Mouse (Mus musculus): ENCODE results near the gene Fam189a2. TPM values are rescaled to one million over a fixed set of nuclear protein-coding genes. Genes with fewer than 3 reads are reported as not detected.

Fam189a2 gene
- polyA plus RNA-seq, 1 experiment from 2014 or later: 0.35 TPM

DNA sequence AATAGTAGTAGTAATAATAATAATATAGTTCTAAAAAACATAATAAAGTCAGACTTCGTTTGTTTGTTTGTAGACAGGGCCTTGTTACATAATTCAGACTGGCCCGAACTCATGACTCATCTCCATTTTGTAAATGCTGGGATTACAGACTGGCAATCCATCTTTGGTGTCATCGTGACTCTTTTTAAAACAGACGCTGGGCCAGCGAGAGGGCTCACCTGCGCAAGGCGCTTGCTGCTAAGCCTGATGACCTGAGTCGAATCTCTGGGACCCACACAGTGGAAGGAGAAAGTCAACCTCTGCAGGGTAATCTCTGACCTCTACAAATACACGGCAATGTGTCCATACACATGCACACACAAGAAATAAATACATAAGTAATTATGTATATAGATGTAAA lies 64.4 kb downstream of the Fam189a2 start:
- Histone ChIP-seq H3K36me3 (ENCODE audit: poor library complexity, severe bottlenecking) (no peaks in the 10 kb centered on the region), H3K27me3 (no peaks in the 10 kb centered on the region), H3K4me3 (no peak overlapping the region), H3K4me1 (peaks cover under 1% of the 10 kb centered on the region; the same call in 1 of the 2 replicates), H3K9ac (no peak overlapping the region), H3K9me3 (replicated peaks) (no peaks in the 10 kb centered on the region), H3K4me2 (no peak overlapping the region), H3K27ac (no peak overlapping the region)
- WGBS: 90% methylated on average over 9 of the region's 9 CpGs
- ATAC-seq: no peak

- H3K4me2 ChIP-seq: no peak overlapping the region
- peaks cover 18% of the 10 kb centered on the region for H3K4me1 ChIP-seq
- no peaks in the 10 kb centered on the region for H3K36me3 ChIP-seq (ENCODE audit: poor library complexity, severe bottlenecking)
- no peaks in the 10 kb centered on the region for H3K27me3 ChIP-seq
- ATAC-seq: no peak
- no peak overlapping the region for H3K4me3 ChIP-seq
- no peaks in the 10 kb centered on the region for H3K9me3 ChIP-seq (replicated peaks)
- H3K9ac ChIP-seq: no peak overlapping the region
- H3K27ac ChIP-seq: no peak overlapping the region
- WGBS: 69% methylated on average over 10 of the region's 10 CpGs
Measured at GRCm38 (mm10) chr19:23964401-23964910, 66.4 kb downstream of the Fam189a2 start.

- no peaks in the 10 kb centered on the region for H3K36me3 ChIP-seq (ENCODE audit: poor library complexity, severe bottlenecking)
- WGBS: under 1% methylated on average over 8 of the region's 8 CpGs
- no peak overlapping the region for H3K4me2 ChIP-seq
- peaks cover 26% of the 10 kb centered on the region for H3K4me1 ChIP-seq
- H3K27ac ChIP-seq: no peak overlapping the region
- no peaks in the 10 kb centered on the region for H3K9me3 ChIP-seq (replicated peaks)
- H3K27me3 ChIP-seq: no peaks in the 10 kb centered on the region
- ATAC-seq: peak; percentile 78
- no peak overlapping the region for H3K9ac ChIP-seq
- no peak overlapping the region for H3K4me3 ChIP-seq
Measured at GRCm38 (mm10) chr19:23961516-23961915, 69.3 kb downstream of the Fam189a2 start.

DNA sequence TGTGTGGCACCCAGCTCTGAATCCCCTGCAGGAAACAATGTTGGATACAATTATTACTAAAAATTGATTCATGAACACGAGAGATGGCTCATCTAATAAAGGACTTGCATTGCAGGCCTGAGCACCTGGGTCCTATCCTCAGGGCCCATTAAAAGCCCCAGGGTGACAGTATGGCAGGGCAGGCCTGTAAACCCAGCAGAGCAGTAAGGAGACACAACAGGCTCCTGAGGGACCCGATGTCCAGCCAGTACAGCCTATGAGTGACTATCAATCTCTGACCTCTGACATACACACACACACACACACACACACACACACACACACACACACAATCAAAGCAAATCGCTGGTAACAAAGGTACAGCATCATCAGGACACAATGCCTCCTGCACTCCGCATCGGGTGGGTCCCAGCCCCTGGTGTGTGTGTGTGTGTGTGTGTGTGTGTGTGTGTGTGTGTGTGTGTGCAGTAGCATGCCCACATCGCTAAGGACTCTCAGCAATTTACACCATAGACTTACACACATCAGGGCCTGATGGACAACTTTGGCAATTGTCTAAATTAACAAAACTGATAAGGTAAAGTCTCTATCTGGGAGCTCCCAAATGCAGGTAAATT lies 69.9 kb downstream of the Fam189a2 start:
- Histone ChIP-seq H3K36me3 (ENCODE audit: poor library complexity, severe bottlenecking) (no peaks in the 10 kb centered on the region), H3K27ac (peak overlapping the region; percentile 74), H3K27me3 (no peaks in the 10 kb centered on the region), H3K4me3 (no peak overlapping the region), H3K4me1 (peaks cover 26% of the 10 kb centered on the region), H3K4me2 (no peak overlapping the region), H3K9me3 (replicated peaks) (no peaks in the 10 kb centered on the region), H3K9ac (no peak overlapping the region)
- ATAC-seq: peak; percentile 26; the same call in 1 of the 2 replicates
- 70% methylated on average over 6 of the region's 6 CpGs for WGBS

- peak; percentile 51 for ATAC-seq
Measured at GRCm38 (mm10) chr19:23960275-23960674, 70.5 kb downstream of the Fam189a2 start.

DNA sequence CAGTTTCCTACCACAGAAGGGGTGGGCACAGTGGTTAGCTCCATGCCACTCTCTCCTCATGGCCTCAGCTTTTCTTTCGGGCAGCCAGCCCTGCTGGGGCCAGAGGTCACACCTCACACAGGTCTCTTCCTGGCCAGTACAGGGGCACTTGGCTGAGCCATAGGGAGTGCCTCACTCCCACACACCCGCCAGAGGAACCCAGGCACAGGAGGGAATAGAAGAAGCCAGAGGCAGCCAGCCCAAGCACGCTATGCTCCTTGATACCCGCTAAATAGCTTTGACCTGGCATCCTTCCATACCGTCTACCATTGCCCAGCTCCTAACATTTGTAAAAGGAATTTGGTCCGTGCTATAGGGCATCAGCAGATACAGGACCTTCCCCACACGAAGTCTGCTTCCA lies 70.9 kb downstream of the Fam189a2 start:
- WGBS: 26% methylated on average over 7 of the region's 7 CpGs

More at GRCm38 (mm10) chr19:23960275-23960674, 70.5 kb downstream of the Fam189a2 start:
- Histone ChIP-seq H3K9me3 (replicated peaks) (no peaks in the 10 kb centered on the region), H3K27me3 (no peaks in the 10 kb centered on the region), H3K4me2 (peak overlapping the region; percentile 2; the same call in 1 of the 2 replicates), H3K4me3 (no peak overlapping the region), H3K36me3 (ENCODE audit: poor library complexity, severe bottlenecking) (no peaks in the 10 kb centered on the region), H3K9ac (no peak overlapping the region), H3K4me1 (peaks cover 26% of the 10 kb centered on the region), H3K27ac (peak overlapping the region; percentile 74)
- WGBS: 12% methylated on average over 3 of the region's 3 CpGs

DNA sequence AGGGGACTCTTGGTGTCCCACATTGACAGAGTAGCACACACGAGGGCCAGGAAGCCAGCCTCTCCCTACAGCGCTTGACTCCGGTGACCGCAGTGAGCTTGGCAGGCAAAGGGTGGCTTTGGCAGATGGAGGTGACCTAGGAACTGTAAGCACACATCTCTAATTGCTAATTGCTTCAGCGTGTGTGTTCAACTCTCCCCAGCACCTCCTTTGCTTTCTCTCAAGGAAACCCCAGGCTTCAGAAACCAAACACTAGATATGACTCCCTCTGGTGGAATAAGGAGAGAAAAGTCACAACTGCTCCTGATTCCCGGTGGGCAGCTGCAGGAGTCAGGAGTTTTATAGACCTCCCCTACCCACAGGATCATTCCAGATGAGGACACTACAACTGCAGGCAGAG lies 71.9 kb downstream of the Fam189a2 start:
- H3K4me3 ChIP-seq: no peak overlapping the region

More for the DNA sequence above, 70.9 kb downstream of the Fam189a2 start:
- peak; percentile 62 for ATAC-seq
- Histone ChIP-seq H3K4me2 (peak overlapping the region; percentile 2), H3K4me3 (no peak overlapping the region), H3K9me3 (replicated peaks) (no peaks in the 10 kb centered on the region), H3K4me1 (peaks cover 26% of the 10 kb centered on the region), H3K9ac (no peak overlapping the region), H3K27ac (peak overlapping the region; percentile 45), H3K27me3 (no peaks in the 10 kb centered on the region), H3K36me3 (ENCODE audit: poor library complexity, severe bottlenecking) (no peaks in the 10 kb centered on the region)

DNA sequence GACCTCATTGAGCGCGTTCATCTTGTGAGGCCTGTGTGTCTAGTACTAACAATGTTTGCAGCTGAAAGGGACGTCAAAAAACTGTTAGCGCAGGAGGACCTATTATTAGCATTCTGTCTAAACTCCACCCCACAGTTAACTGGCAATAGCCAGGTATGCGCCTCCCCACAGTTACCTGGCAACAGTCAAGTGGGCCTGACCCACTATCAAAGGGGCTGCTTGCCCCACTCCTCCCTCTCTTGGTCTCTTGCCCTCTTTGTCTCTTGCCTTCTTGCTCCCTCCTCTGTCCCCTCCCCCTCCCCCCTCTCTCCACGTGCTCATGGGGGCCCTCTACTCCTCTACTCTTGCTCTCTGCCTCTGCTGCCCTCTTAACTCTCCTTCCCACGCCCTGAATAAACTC lies 73.3 kb downstream of the Fam189a2 start:
- H3K27ac ChIP-seq: no peak overlapping the region
- no peaks in the 10 kb centered on the region for H3K9me3 ChIP-seq (replicated peaks)
- no peak overlapping the region for H3K4me2 ChIP-seq
- WGBS: 74% methylated on average over 7 of the region's 7 CpGs
- ATAC-seq: no peak
- peaks cover 26% of the 10 kb centered on the region for H3K4me1 ChIP-seq
- no peaks in the 10 kb centered on the region for H3K36me3 ChIP-seq (ENCODE audit: poor library complexity, severe bottlenecking)
- H3K27me3 ChIP-seq: no peaks in the 10 kb centered on the region
- H3K9ac ChIP-seq: no peak overlapping the region
- H3K4me3 ChIP-seq: no peak overlapping the region

More for the DNA sequence above, 71.9 kb downstream of the Fam189a2 start:
- Histone ChIP-seq H3K9me3 (replicated peaks) (no peaks in the 10 kb centered on the region), H3K27ac (no peak overlapping the region), H3K27me3 (no peaks in the 10 kb centered on the region), H3K9ac (no peak overlapping the region), H3K4me1 (peaks cover 26% of the 10 kb centered on the region), H3K36me3 (ENCODE audit: poor library complexity, severe bottlenecking) (no peaks in the 10 kb centered on the region), H3K4me2 (no peak overlapping the region)
- 0 out of 2 replicates have a peak, but pooled peaks have one; percentile 2 for ATAC-seq
- WGBS: 50% methylated on average over 6 of the region's 6 CpGs

DNA sequence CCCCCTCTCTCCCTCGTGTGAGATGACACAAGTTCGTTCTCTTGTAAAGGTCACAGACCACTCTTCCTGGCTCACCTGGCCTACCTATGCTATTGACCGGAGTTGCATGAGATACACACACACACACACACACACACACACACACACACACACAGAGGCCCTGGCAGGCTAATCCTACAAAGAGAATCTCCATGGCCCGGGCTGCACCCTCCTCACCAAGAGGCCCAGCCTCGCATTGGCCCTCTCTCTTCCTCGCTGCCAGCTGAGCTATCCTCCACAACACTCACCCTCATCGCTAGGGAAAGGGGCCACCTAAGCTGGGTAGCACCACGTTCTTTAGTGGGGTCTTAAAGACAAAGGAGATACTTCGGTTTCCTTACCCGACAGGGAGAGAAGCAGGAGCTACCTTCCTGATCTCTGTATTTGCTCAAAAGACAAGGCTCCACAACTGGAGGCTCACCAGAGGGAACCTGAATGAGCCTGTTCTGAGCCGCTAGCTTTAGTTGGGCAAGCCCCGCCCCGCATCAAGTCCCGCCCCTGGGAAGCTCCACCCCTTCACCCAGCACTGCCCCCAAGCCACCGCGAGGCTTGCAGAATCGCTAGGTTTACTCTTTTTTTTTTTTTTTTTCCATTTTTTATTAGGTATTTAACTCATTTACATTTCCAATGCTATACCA lies 74.4 kb downstream of the Fam189a2 start:
- Histone ChIP-seq H3K27me3 (no peaks in the 10 kb centered on the region), H3K27ac (no peak overlapping the region), H3K4me2 (no peak overlapping the region), H3K4me1 (peaks cover 25% of the 10 kb centered on the region), H3K36me3 (ENCODE audit: poor library complexity, severe bottlenecking) (no peaks in the 10 kb centered on the region), H3K9me3 (replicated peaks) (no peaks in the 10 kb centered on the region), H3K9ac (no peak overlapping the region), H3K4me3 (no peak overlapping the region)
- ATAC-seq: no peak
- WGBS: 72% methylated on average over 17 of the region's 17 CpGs

GRCm38 (mm10) chr19:23955461-23955860 lies 75.4 kb downstream of the Fam189a2 start:
- no peak overlapping the region for H3K27ac ChIP-seq
- no peaks in the 10 kb centered on the region for H3K36me3 ChIP-seq (ENCODE audit: poor library complexity, severe bottlenecking)
- peaks cover 15% of the 10 kb centered on the region for H3K4me1 ChIP-seq
- H3K4me3 ChIP-seq: no peak overlapping the region
- WGBS: 89% methylated on average over 8 of the region's 8 CpGs
- no peaks in the 10 kb centered on the region for H3K27me3 ChIP-seq
- no peak overlapping the region for H3K4me2 ChIP-seq
- H3K9me3 ChIP-seq (replicated peaks): no peaks in the 10 kb centered on the region
- ATAC-seq: no peak
- H3K9ac ChIP-seq: no peak overlapping the region

DNA sequence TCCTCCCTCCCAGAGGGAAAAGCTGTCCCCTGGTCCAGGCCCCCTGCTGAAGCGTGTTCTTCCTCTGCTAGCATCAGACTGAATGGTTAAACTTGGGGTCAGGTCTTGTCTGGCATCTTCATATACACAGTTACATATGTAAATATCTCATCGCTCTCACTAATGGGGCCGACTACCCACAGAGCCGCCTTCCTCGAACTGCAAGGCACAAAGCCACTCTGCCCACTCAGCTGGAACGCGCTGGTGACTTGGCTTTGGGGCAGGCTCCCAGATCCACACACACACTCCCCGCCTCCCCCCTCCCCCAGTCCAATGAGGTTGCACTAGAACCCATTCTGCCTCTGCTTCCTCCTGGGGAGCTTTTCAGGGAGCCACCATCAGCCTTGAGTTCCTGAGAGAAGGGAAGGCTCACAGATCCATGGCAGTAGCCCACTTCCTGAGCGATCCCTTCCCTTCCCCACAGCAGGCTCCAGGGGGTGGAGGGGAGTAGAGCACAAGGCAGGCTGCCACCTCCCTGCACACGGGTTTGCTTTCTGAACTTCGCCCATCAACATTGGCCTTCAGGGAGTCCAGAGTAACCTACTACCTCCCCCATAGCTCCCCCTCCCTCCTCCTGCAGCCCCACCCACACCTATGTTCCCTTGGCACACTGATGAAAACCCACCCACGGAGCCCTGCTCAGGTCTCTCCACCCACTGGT lies 82.4 kb downstream of the Fam189a2 start:
- H3K4me3 ChIP-seq: no peak overlapping the region
- peaks cover 18% of the 10 kb centered on the region for H3K36me3 ChIP-seq (ENCODE audit: poor library complexity, severe bottlenecking)
- WGBS: 14% methylated on average over 12 of the region's 12 CpGs
- no peak overlapping the region for H3K4me2 ChIP-seq
- no peak overlapping the region for H3K9ac ChIP-seq
- H3K27ac ChIP-seq: no peak overlapping the region
- H3K27me3 ChIP-seq: no peaks in the 10 kb centered on the region
- H3K9me3 ChIP-seq (replicated peaks): no peaks in the 10 kb centered on the region
- H3K4me1 ChIP-seq: peaks cover 11% of the 10 kb centered on the region
- ATAC-seq: no peak

- Histone ChIP-seq H3K27me3 (no peaks in the 10 kb centered on the region), H3K36me3 (ENCODE audit: poor library complexity, severe bottlenecking) (peaks cover 18% of the 10 kb centered on the region), H3K4me3 (no peak overlapping the region), H3K9ac (no peak overlapping the region), H3K4me1 (peaks cover 11% of the 10 kb centered on the region), H3K27ac (no peak overlapping the region), H3K4me2 (no peak overlapping the region), H3K9me3 (replicated peaks) (no peaks in the 10 kb centered on the region)
- ATAC-seq: no peak
- WGBS: 7% methylated on average over 4 of the region's 4 CpGs
Measured at GRCm38 (mm10) chr19:23947871-23948270, 82.9 kb downstream of the Fam189a2 start.

Measured in forebrain, embryonic 13.5 days (tissue).